Mouse (Mus musculus) G1E (cell line): ENCODE measurements around the gene Sik1. TPM values are rescaled to one million over a fixed set of nuclear protein-coding genes. Genes with fewer than 3 reads are reported as not detected.

ENCODE experiments used
- ATAC-seq: 2 replicates; pipeline ENCODE4 v1.8.0; 2016; ENCODE audit warnings: mild to moderate bottlenecking; ENCODE audit not compliant: insufficient number of reproducible peaks, poor library complexity, low FRiP score, severe bottlenecking; ENCODE audit errors: extremely low read depth
- DNase-seq: peaks from one replicate; pipeline ENCODE4 v3.0.0; 2012; ENCODE audit warnings: low spot score
- H3K27me3 ChIP-seq: 2 replicates; pipeline ENCODE4 v1.6.1; 2012; ENCODE audit warnings: mild to moderate bottlenecking, low read length, inconsistent platforms; ENCODE audit not compliant: insufficient read depth
- H3K36me3 ChIP-seq: replicated peaks from 2 replicates; pipeline ENCODE3; 2012; ENCODE audit warnings: mild to moderate bottlenecking, inconsistent platforms
- H3K4me1 ChIP-seq: 2 replicates; pipeline ENCODE4 v1.6.1; 2012; ENCODE audit warnings: low read depth, low read length, inconsistent platforms, mixed read lengths; ENCODE audit not compliant: insufficient read depth
- H3K4me3 ChIP-seq: 2 replicates; pipeline ENCODE4 v1.5.1; 2012; ENCODE audit warnings: low read depth, mild to moderate bottlenecking, inconsistent platforms, low read length, moderate library complexity, mixed read lengths
- H3K9me3 ChIP-seq: replicated peaks from 2 replicates; pipeline ENCODE4 v1.6.1; 2012; ENCODE audit warnings: inconsistent platforms
- CTCF ChIP-seq: IDR thresholded peaks from 2 replicates; pipeline ENCODE4 v1.5.1; 2012; ENCODE audit warnings: low read depth, low read length, inconsistent platforms, mixed read lengths
- GATA1 ChIP-seq: IDR thresholded peaks from 2 replicates; pipeline ENCODE4 v1.6.1; 2012; ENCODE audit warnings: borderline replicate concordance, low read length, inconsistent platforms, mixed read lengths
- GATA2 ChIP-seq: IDR thresholded peaks from 2 replicates; pipeline ENCODE4 v1.6.1; 2012; ENCODE audit warnings: low read depth, low read length, inconsistent platforms, borderline replicate concordance
- POLR2AphosphoS5 ChIP-seq: IDR thresholded peaks from 2 replicates; pipeline ENCODE4 v1.6.1; 2012; ENCODE audit warnings: low read depth, low read length, inconsistent platforms; ENCODE audit not compliant: insufficient replicate concordance
- TAL1 ChIP-seq: conservative IDR thresholded peaks from 2 replicates; pipeline ENCODE4 v1.6.1; 2012; ENCODE audit warnings: low read depth, low read length, inconsistent platforms, mixed read lengths
- polyA plus RNA-seq: library from polyadenylated mRNA; stranded (reverse); fragments of >175 nt; gene quantifications from 2 replicates; pipeline ENCODE4 v1.2.3, GENCODE M21; 2012
- total RNA-seq, 2 experiments: library from RNA; stranded (forward) in 1 of 2; stranded (reverse) in 1 of 2; fragments of 200-1000 nt in 1 of 2; fragments of >200 nt in 1 of 2; fragmentation: Nextera tagmentation in 1 of 2; gene quantifications; 2 replicates each; pipeline ENCODE4 v1.2.3; 2014 to 2017

Gene Sik1
- total and polyA plus RNA-seq, 3 experiments: 0.98 to 13.1 (median 6.9) TPM

GRCm38 (mm10) chr17:31835528-31836263, 19.9 kb downstream of the Sik1 start:
- Histone ChIP-seq H3K4me3 (no peak overlapping the region), H3K9me3 (peaks cover 6% of the 10 kb centered on the region; the same call in 1 of the 2 replicates), H3K27me3 (peaks cover 13% of the 10 kb centered on the region; the same call in 1 of the 2 replicates), H3K4me1 (peaks cover 15% of the 10 kb centered on the region), H3K36me3 (no peaks in the 10 kb centered on the region)
- ATAC-seq: no peak
- no peak for DNase-seq
- TF ChIP-seq CTCF: no peak
- no peak for TF ChIP-seq GATA2
- TF ChIP-seq POLR2AphosphoS5: no peak
- TF ChIP-seq GATA1: no peak
- no peak for TF ChIP-seq TAL1

GRCm38 (mm10) chr17:31834320-31835065, 21.1 kb downstream of the Sik1 start:
- no peak for DNase-seq
- Histone ChIP-seq H3K27me3 (peaks cover 16% of the 10 kb centered on the region; the same call in 1 of the 2 replicates), H3K4me1 (peaks cover 8% of the 10 kb centered on the region; the same call in 1 of the 2 replicates), H3K9me3 (peaks cover 6% of the 10 kb centered on the region; the same call in 1 of the 2 replicates), H3K4me3 (no peak overlapping the region), H3K36me3 (no peaks in the 10 kb centered on the region)
- ATAC-seq: no peak
- no peak for TF ChIP-seq GATA2

GRCm38 (mm10) chr17:31833752-31834151, 21.9 kb downstream of the Sik1 start:
- H3K4me1 ChIP-seq: peaks cover 5% of the 10 kb centered on the region; the same call in 1 of the 2 replicates
- H3K27me3 ChIP-seq: peaks cover 12% of the 10 kb centered on the region; the same call in 1 of the 2 replicates
- no peak for DNase-seq

GRCm38 (mm10) chr17:31832577-31832964, 23.0 kb downstream of the Sik1 start:
- Histone ChIP-seq H3K4me3 (no peak overlapping the region), H3K27me3 (peaks cover 8% of the 10 kb centered on the region; the same call in 1 of the 2 replicates), H3K4me1 (no peaks in the 10 kb centered on the region), H3K9me3 (peaks cover 6% of the 10 kb centered on the region; the same call in 1 of the 2 replicates), H3K36me3 (no peaks in the 10 kb centered on the region)
- TF ChIP-seq POLR2AphosphoS5 (no peak), CTCF (no peak), TAL1 (no peak), GATA1 (no peak), GATA2 (no peak)
- DNase-seq (no peak), ATAC-seq (no peak)

More at GRCm38 (mm10) chr17:31833752-31834151, 21.9 kb downstream of the Sik1 start:
- ATAC-seq: no peak
- no peak overlapping the region for H3K4me3 ChIP-seq
- peaks cover 6% of the 10 kb centered on the region; the same call in 1 of the 2 replicates for H3K9me3 ChIP-seq
- TF ChIP-seq CTCF (no peak), POLR2AphosphoS5 (no peak), TAL1 (no peak), GATA2 (no peak), GATA1 (no peak)
- H3K36me3 ChIP-seq: no peaks in the 10 kb centered on the region

- peaks cover 6% of the 10 kb centered on the region; the same call in 1 of the 2 replicates for H3K9me3 ChIP-seq
- no peaks in the 10 kb centered on the region for H3K36me3 ChIP-seq
- ATAC-seq: no peak
- no peak for TF ChIP-seq GATA1
- TF ChIP-seq TAL1: no peak
- H3K4me1 ChIP-seq: no peaks in the 10 kb centered on the region
- H3K4me3 ChIP-seq: no peak overlapping the region
- H3K27me3 ChIP-seq: peaks cover 7% of the 10 kb centered on the region; the same call in 1 of the 2 replicates
- DNase-seq: no peak
Measured at GRCm38 (mm10) chr17:31831866-31832576, 23.6 kb downstream of the Sik1 start.

GRCm38 (mm10) chr17:31831097-31831865, 24.3 kb downstream of the Sik1 start:
- TF ChIP-seq TAL1 (no peak), POLR2AphosphoS5 (no peak), GATA2 (no peak), CTCF (no peak), GATA1 (no peak)
- no peaks in the 10 kb centered on the region; the same call in none of the 2 replicates for H3K4me1 ChIP-seq
- no peak overlapping the region for H3K4me3 ChIP-seq
- ATAC-seq: no peak
- no peak for DNase-seq
- H3K27me3 ChIP-seq: peaks cover 9% of the 10 kb centered on the region
- H3K9me3 ChIP-seq: peaks cover 6% of the 10 kb centered on the region; the same call in 1 of the 2 replicates
- H3K36me3 ChIP-seq: no peaks in the 10 kb centered on the region
